Mouse (Mus musculus) kidney, embryonic 15.5 days (tissue): ENCODE data around the gene Anxa9. TPM values are rescaled to one million over a fixed set of nuclear protein-coding genes. Genes with fewer than 3 reads are reported as not detected.
A peak's percentile ranks its signal among the peaks of the same experiment; 100 is the strongest.

Experiments used
- ATAC-seq: fragments of 200-750 bp; cut with Nextera tagmentation; replicated peaks from 2 replicates; pipeline ENCODE4 v1.8.0; 2017; ENCODE audit warnings: moderate TSS enrichment; ENCODE audit not compliant: low FRiP score
- H3K27ac ChIP-seq: fragments of 300-500 bp; sonication (generic); 2 replicates; pipeline ENCODE4 v1.5.1; 2015; ENCODE audit warnings: mild to moderate bottlenecking, inconsistent platforms
- H3K27me3 ChIP-seq: fragments of 300-500 bp; sonication (generic); 2 replicates; pipeline ENCODE4 v1.6.1; 2015; ENCODE audit warnings: inconsistent platforms
- H3K36me3 ChIP-seq: fragments of 300-500 bp; sonication (generic); 2 replicates; pipeline ENCODE4 v1.6.1; 2015; ENCODE audit warnings: inconsistent platforms
- H3K4me1 ChIP-seq: fragments of 300-500 bp; sonication (generic); 2 replicates; pipeline ENCODE4 v1.6.1; 2015; ENCODE audit warnings: inconsistent platforms
- H3K4me2 ChIP-seq: fragments of 300-500 bp; sonication (generic); 2 replicates; pipeline ENCODE4 v1.6.1; 2015; ENCODE audit warnings: moderate library complexity, mild to moderate bottlenecking, inconsistent platforms
- H3K4me3 ChIP-seq: fragments of 300-500 bp; sonication (generic); replicated peaks from 2 replicates; pipeline ENCODE4 v1.5.1; 2015; ENCODE audit warnings: mild to moderate bottlenecking, inconsistent platforms
- H3K9ac ChIP-seq: fragments of 300-500 bp; sonication (generic); 2 replicates; pipeline ENCODE4 v1.6.1; 2015; ENCODE audit warnings: mild to moderate bottlenecking, inconsistent platforms
- H3K9me3 ChIP-seq: fragments of 300-500 bp; sonication (generic); replicated peaks from 2 replicates; pipeline ENCODE4 v1.6.1; 2016; ENCODE audit warnings: inconsistent platforms
- WGBS: fragments of 180-500 bp; shearing (Covaris S2); methylation state at CpG from one replicate; pipeline ENCODE4 v1.1.7; 2015; ENCODE audit warnings: mixed read lengths; 5-methylcytosine and 5-hydroxymethylcytosine counted together
- polyA plus RNA-seq: library from polyadenylated mRNA; unstranded; fragments of >200 nt; fragmentation: Nextera tagmentation; extraction: Ambion mirVana; gene quantifications from 2 replicates; pipeline ENCODE4 v1.2.1, GENCODE M21; 2015

Gene Anxa9
- polyA plus RNA-seq, 1 experiment from 2014 or later: 6.5 TPM

- no peak overlapping the region for H3K4me3 ChIP-seq
- no peaks in the 10 kb centered on the region for H3K27me3 ChIP-seq
- H3K9me3 ChIP-seq: no peaks in the 10 kb centered on the region
- H3K9ac ChIP-seq: no peak overlapping the region
- H3K4me2 ChIP-seq: no peak overlapping the region
- peaks cover 34% of the 10 kb centered on the region for H3K4me1 ChIP-seq
- WGBS: 70% methylated on average over 12 of the region's 12 CpGs
- peaks cover 53% of the 10 kb centered on the region for H3K36me3 ChIP-seq
- no peak overlapping the region for H3K27ac ChIP-seq
- ATAC-seq: no peak
Measured at GRCm38 (mm10) chr3:95319701-95320625, 13.0 kb upstream of the Anxa9 start.

- no peak overlapping the region for H3K27ac ChIP-seq
- peaks cover 45% of the 10 kb centered on the region for H3K36me3 ChIP-seq
- 66% methylated on average over 2 of the region's 2 CpGs for WGBS
- no peak overlapping the region for H3K9ac ChIP-seq
- ATAC-seq: no peak
- no peaks in the 10 kb centered on the region for H3K9me3 ChIP-seq
- no peak overlapping the region for H3K4me2 ChIP-seq
- no peak overlapping the region for H3K4me3 ChIP-seq
- H3K27me3 ChIP-seq: no peaks in the 10 kb centered on the region
- peaks cover 42% of the 10 kb centered on the region for H3K4me1 ChIP-seq
Measured at GRCm38 (mm10) chr3:95319110-95319509, 12.1 kb upstream of the Anxa9 start.

- H3K9me3 ChIP-seq: no peaks in the 10 kb centered on the region
- 54% methylated on average over 6 of the region's 6 CpGs for WGBS
- H3K4me2 ChIP-seq: no peak overlapping the region
- peaks cover 44% of the 10 kb centered on the region for H3K4me1 ChIP-seq
- H3K36me3 ChIP-seq: peaks cover 39% of the 10 kb centered on the region
- no peaks in the 10 kb centered on the region for H3K27me3 ChIP-seq
- no peak for ATAC-seq
- H3K27ac ChIP-seq: 0 out of 2 replicates have a peak overlapping the region, but pooled peaks have one; percentile 2
- H3K9ac ChIP-seq: no peak overlapping the region
- no peak overlapping the region for H3K4me3 ChIP-seq
Measured at GRCm38 (mm10) chr3:95318548-95318947, 11.6 kb upstream of the Anxa9 start.

GRCm38 (mm10) chr3:95317414-95318080 lies 10.6 kb upstream of the Anxa9 start:
- Histone ChIP-seq H3K9ac (0 out of 2 replicates have a peak overlapping the region, but pooled peaks have one; percentile 5), H3K9me3 (no peaks in the 10 kb centered on the region), H3K27ac (peak overlapping the region; percentile 80), H3K4me3 (peak overlapping the region; percentile 2; the same call in 1 of the 2 replicates), H3K4me2 (peak overlapping the region; percentile 43), H3K27me3 (no peaks in the 10 kb centered on the region), H3K4me1 (peaks cover 49% of the 10 kb centered on the region), H3K36me3 (peaks cover 29% of the 10 kb centered on the region)
- peak; percentile 37 for ATAC-seq
- 22% methylated on average over 12 of the region's 12 CpGs for WGBS

- ATAC-seq: no peak
Measured at GRCm38 (mm10) chr3:95315844-95316550, 9.0 kb upstream of the Anxa9 start.

GRCm38 (mm10) chr3:95315094-95315843 lies 8.3 kb upstream of the Anxa9 start:
- Histone ChIP-seq H3K4me3 (peak overlapping the region; percentile 80), H3K9me3 (no peaks in the 10 kb centered on the region), H3K36me3 (peaks cover 6% of the 10 kb centered on the region), H3K27ac (peak overlapping the region; percentile 91), H3K4me1 (peaks cover 51% of the 10 kb centered on the region), H3K4me2 (peak overlapping the region; percentile 87), H3K27me3 (no peaks in the 10 kb centered on the region), H3K9ac (peak overlapping the region; percentile 95)
- ATAC-seq: peak; percentile 93
- under 1% methylated on average over 71 of the region's 71 CpGs for WGBS

More at GRCm38 (mm10) chr3:95315844-95316550, 9.0 kb upstream of the Anxa9 start:
- peaks cover 51% of the 10 kb centered on the region for H3K4me1 ChIP-seq
- peak overlapping the region; percentile 95 for H3K9ac ChIP-seq
- H3K4me3 ChIP-seq: peak overlapping the region; percentile 80
- 13% methylated on average over 9 of the region's 9 CpGs for WGBS
- peak overlapping the region; percentile 87 for H3K4me2 ChIP-seq
- H3K36me3 ChIP-seq: peaks cover 14% of the 10 kb centered on the region
- peak overlapping the region; percentile 91 for H3K27ac ChIP-seq
- no peaks in the 10 kb centered on the region for H3K9me3 ChIP-seq
- no peaks in the 10 kb centered on the region for H3K27me3 ChIP-seq

- H3K9ac ChIP-seq: peak within 1 kb of the TSS; percentile 95
- peak; percentile 16; the same call in 1 of the 2 replicates for ATAC-seq
- H3K4me3 ChIP-seq: peak within 1 kb of the TSS; percentile 80
- peak within 1 kb of the TSS; percentile 91 for H3K27ac ChIP-seq
- H3K36me3 ChIP-seq: no peaks in the 10 kb centered on the region
- H3K4me2 ChIP-seq: peak within 1 kb of the TSS; percentile 87
- H3K27me3 ChIP-seq: no peaks in the 10 kb centered on the region
- peaks cover 51% of the 10 kb centered on the region for H3K4me1 ChIP-seq
- WGBS: 3% methylated on average over 27 of the region's 27 CpGs
- H3K9me3 ChIP-seq: no peaks in the 10 kb centered on the region
Measured at GRCm38 (mm10) chr3:95314486-95315093, 7.6 kb upstream of the Anxa9 start, which contains the start of gene Cers2. Gene Cers2, plus strand, starts transcription at chr3:95314791.

- H3K27me3 ChIP-seq: no peaks in the 10 kb centered on the region
- peak overlapping the region; percentile 95; the same call in 1 of the 2 replicates for H3K9ac ChIP-seq
- H3K4me3 ChIP-seq: peak overlapping the region; percentile 80
Measured at GRCm38 (mm10) chr3:95314075-95314474, 7.1 kb upstream of the Anxa9 start.

GRCm38 (mm10) chr3:95313476-95313875 lies 6.5 kb upstream of the Anxa9 start:
- Histone ChIP-seq H3K27ac (no peak overlapping the region), H3K36me3 (no peaks in the 10 kb centered on the region), H3K9me3 (no peaks in the 10 kb centered on the region), H3K9ac (no peak overlapping the region), H3K4me2 (no peak overlapping the region), H3K4me3 (no peak overlapping the region), H3K27me3 (no peaks in the 10 kb centered on the region), H3K4me1 (peaks cover 42% of the 10 kb centered on the region)
- no peak for ATAC-seq
- WGBS: 49% methylated on average over 7 of the region's 7 CpGs

More at GRCm38 (mm10) chr3:95314075-95314474, 7.1 kb upstream of the Anxa9 start:
- Histone ChIP-seq H3K9me3 (no peaks in the 10 kb centered on the region), H3K27ac (peak overlapping the region; percentile 91; the same call in 1 of the 2 replicates), H3K4me2 (peak overlapping the region; percentile 87), H3K36me3 (no peaks in the 10 kb centered on the region), H3K4me1 (peaks cover 48% of the 10 kb centered on the region)
- WGBS: 71% methylated on average over 6 of the region's 6 CpGs
- no peak for ATAC-seq

- Histone ChIP-seq H3K4me1 (peaks cover 35% of the 10 kb centered on the region), H3K27ac (no peak overlapping the region), H3K36me3 (no peaks in the 10 kb centered on the region), H3K4me2 (no peak overlapping the region), H3K27me3 (no peaks in the 10 kb centered on the region), H3K4me3 (no peak overlapping the region), H3K9me3 (no peaks in the 10 kb centered on the region), H3K9ac (no peak overlapping the region)
- no peak for ATAC-seq
- 74% methylated on average over 6 of the region's 6 CpGs for WGBS
Measured at GRCm38 (mm10) chr3:95312623-95313022, 5.6 kb upstream of the Anxa9 start.
